Mouse (Mus musculus) retina, adult 2 months (tissue): ENCODE measurements around the gene Lrrc49.

ENCODE experiments used
- DNase-seq: peaks from one replicate; pipeline ENCODE4 v3.0.0-alpha.2; 2012; ENCODE audit warnings: low read depth, low spot score

The Lrrc49 gene

GRCm38 (mm10) chr9:60674780-60675179 lies 13.2 kb downstream of the Lrrc49 start:
- no peak for DNase-seq

GRCm38 (mm10) chr9:60672568-60672967 lies 15.4 kb downstream of the Lrrc49 start:
- DNase-seq = no peak

- DNase-seq = no peak
Measured at GRCm38 (mm10) chr9:60668886-60669285, 19.1 kb downstream of the Lrrc49 start.

GRCm38 (mm10) chr9:60665535-60665934 lies 22.4 kb downstream of the Lrrc49 start:
- DNase-seq = no peak

- no peak for DNase-seq
Measured at GRCm38 (mm10) chr9:60664866-60665265, 23.1 kb downstream of the Lrrc49 start.

GRCm38 (mm10) chr9:60664385-60664784 lies 23.6 kb downstream of the Lrrc49 start:
- no peak for DNase-seq

- DNase-seq = no peak
Measured at GRCm38 (mm10) chr9:60662936-60663335, 25.0 kb downstream of the Lrrc49 start.

GRCm38 (mm10) chr9:60653582-60653981 lies 34.4 kb downstream of the Lrrc49 start:
- DNase-seq = no peak

- no peak for DNase-seq
Measured at GRCm38 (mm10) chr9:60653137-60653536, 34.8 kb downstream of the Lrrc49 start.

- DNase-seq = no peak
Measured at GRCm38 (mm10) chr9:60650277-60650676, 37.7 kb downstream of the Lrrc49 start.

- DNase-seq = no peak
Measured at GRCm38 (mm10) chr9:60648981-60649975, 38.7 kb downstream of the Lrrc49 start.

- DNase-seq = no peak
Measured at GRCm38 (mm10) chr9:60633601-60634000, 54.4 kb downstream of the Lrrc49 start.

GRCm38 (mm10) chr9:60626311-60626791 lies 61.6 kb downstream of the Lrrc49 start:
- no peak for DNase-seq

- no peak for DNase-seq
Measured at GRCm38 (mm10) chr9:60625895-60626294, 62.1 kb downstream of the Lrrc49 start.

GRCm38 (mm10) chr9:60616946-60617345 lies 71.0 kb downstream of the Lrrc49 start:
- DNase-seq = no peak

- no peak for DNase-seq
Measured at GRCm38 (mm10) chr9:60616359-60616758, 71.6 kb downstream of the Lrrc49 start.

- DNase-seq = no peak
Measured at GRCm38 (mm10) chr9:60612260-60612659, 75.7 kb downstream of the Lrrc49 start.

GRCm38 (mm10) chr9:60610194-60610593 lies 77.8 kb downstream of the Lrrc49 start:
- DNase-seq = no peak

- DNase-seq = no peak
Measured at GRCm38 (mm10) chr9:60608857-60609256, 79.1 kb downstream of the Lrrc49 start.

GRCm38 (mm10) chr9:60608086-60608485 lies 79.9 kb downstream of the Lrrc49 start:
- no peak for DNase-seq

GRCm38 (mm10) chr9:60604971-60605370 lies 83.0 kb downstream of the Lrrc49 start:
- no peak for DNase-seq

- no peak for DNase-seq
Measured at GRCm38 (mm10) chr9:60601936-60602335, 86.0 kb downstream of the Lrrc49 start.

GRCm38 (mm10) chr9:60600273-60600672 lies 87.7 kb downstream of the Lrrc49 start:
- DNase-seq = no peak
